Mouse (Mus musculus) erythroblast, embryonic 14.5 days (primary cell): ENCODE results near the gene Cdhr2. TPM values are rescaled to one million over a fixed set of nuclear protein-coding genes. Genes with fewer than 3 reads are reported as not detected.

Experiments used
- H3K27me3 ChIP-seq: 2 replicates; pipeline ENCODE4 v1.6.1; 2012; ENCODE audit warnings: inconsistent platforms; ENCODE audit not compliant: control insufficient read depth
- H3K36me3 ChIP-seq: 2 replicates; pipeline ENCODE4 v1.6.1; 2012; ENCODE audit warnings: mild to moderate bottlenecking, inconsistent platforms; ENCODE audit not compliant: control insufficient read depth
- H3K4me1 ChIP-seq: 2 replicates; pipeline ENCODE4 v1.6.1; 2012; ENCODE audit warnings: inconsistent platforms; ENCODE audit not compliant: control insufficient read depth
- H3K4me3 ChIP-seq: replicated peaks from 2 replicates; pipeline ENCODE3; 2012; ENCODE audit warnings: moderate library complexity, mild to moderate bottlenecking, inconsistent platforms
- H3K9me3 ChIP-seq: 2 replicates; pipeline ENCODE4 v1.6.1; 2012; ENCODE audit warnings: low read length, inconsistent platforms, mixed read lengths; ENCODE audit not compliant: control insufficient read depth
- GATA1 ChIP-seq: IDR thresholded peaks from 2 replicates; pipeline ENCODE4 v1.6.1; 2012; ENCODE audit warnings: low read length, inconsistent platforms, mixed read lengths
- TAL1 ChIP-seq: IDR thresholded peaks from 3 replicates; pipeline ENCODE4 v1.6.1; 2012; ENCODE audit warnings: low read length, inconsistent platforms, mixed read lengths
- polyA plus RNA-seq: library from polyadenylated mRNA; stranded (reverse); fragments of >175 nt; gene quantifications from 2 replicates; pipeline ENCODE4 v1.2.3, GENCODE M21; 2012

Cdhr2 gene
- polyA plus RNA-seq, 1 experiment, result not detected

GRCm38 (mm10) chr13:54710866-54711265, 9.6 kb downstream of the Cdhr2 start:
- TF ChIP-seq TAL1 (no peak), GATA1 (no peak)
- Histone ChIP-seq H3K36me3 (no peaks in the 10 kb centered on the region), H3K9me3 (peaks cover 7% of the 10 kb centered on the region), H3K27me3 (no peaks in the 10 kb centered on the region), H3K4me1 (no peaks in the 10 kb centered on the region), H3K4me3 (no peak overlapping the region)

GRCm38 (mm10) chr13:54714393-54714792, 13.1 kb downstream of the Cdhr2 start:
- H3K27me3 ChIP-seq, result no peaks in the 10 kb centered on the region

GRCm38 (mm10) chr13:54714996-54715395, 13.7 kb downstream of the Cdhr2 start:
- H3K36me3 ChIP-seq, result peaks cover 4% of the 10 kb centered on the region; the same call in 1 of the 2 replicates
- H3K9me3 ChIP-seq, result peaks cover 7% of the 10 kb centered on the region
- no peaks in the 10 kb centered on the region for H3K27me3 ChIP-seq
- H3K4me3 ChIP-seq, result no peak overlapping the region
- TF ChIP-seq TAL1 (no peak), GATA1 (no peak)
- no peaks in the 10 kb centered on the region for H3K4me1 ChIP-seq

More at GRCm38 (mm10) chr13:54714393-54714792, 13.1 kb downstream of the Cdhr2 start:
- Histone ChIP-seq H3K4me3 (no peak overlapping the region), H3K36me3 (peaks cover 4% of the 10 kb centered on the region; the same call in 1 of the 2 replicates), H3K4me1 (no peaks in the 10 kb centered on the region), H3K9me3 (peaks cover 7% of the 10 kb centered on the region)
- TF ChIP-seq GATA1, result no peak
- no peak for TF ChIP-seq TAL1

- no peak overlapping the region for H3K4me3 ChIP-seq
- H3K27me3 ChIP-seq, result no peaks in the 10 kb centered on the region
- no peaks in the 10 kb centered on the region for H3K4me1 ChIP-seq
- H3K36me3 ChIP-seq, result peaks cover 4% of the 10 kb centered on the region; the same call in 1 of the 2 replicates
- no peaks in the 10 kb centered on the region for H3K9me3 ChIP-seq
- no peak for TF ChIP-seq GATA1
- no peak for TF ChIP-seq TAL1
Observed at GRCm38 (mm10) chr13:54716916-54717315, 15.7 kb downstream of the Cdhr2 start.

- TF ChIP-seq GATA1, result no peak
- Histone ChIP-seq H3K4me1 (no peaks in the 10 kb centered on the region), H3K4me3 (no peak overlapping the region), H3K9me3 (peaks cover 11% of the 10 kb centered on the region), H3K27me3 (no peaks in the 10 kb centered on the region), H3K36me3 (peaks cover 7% of the 10 kb centered on the region; the same call in 1 of the 2 replicates)
Observed at GRCm38 (mm10) chr13:54723143-54723542, 21.9 kb downstream of the Cdhr2 start.

- no peak overlapping the region for H3K4me3 ChIP-seq
- no peaks in the 10 kb centered on the region for H3K27me3 ChIP-seq
- peaks cover 11% of the 10 kb centered on the region for H3K9me3 ChIP-seq
- H3K36me3 ChIP-seq, result peaks cover 3% of the 10 kb centered on the region; the same call in 1 of the 2 replicates
- TF ChIP-seq GATA1 (no peak), TAL1 (no peak)
- H3K4me1 ChIP-seq, result no peaks in the 10 kb centered on the region
Observed at GRCm38 (mm10) chr13:54726131-54726530, 24.9 kb downstream of the Cdhr2 start.

GRCm38 (mm10) chr13:54736931-54737330, 35.7 kb downstream of the Cdhr2 start:
- Histone ChIP-seq H3K4me3 (no peak overlapping the region), H3K4me1 (no peaks in the 10 kb centered on the region), H3K36me3 (no peaks in the 10 kb centered on the region; the same call in 1 of the 2 replicates), H3K9me3 (no peaks in the 10 kb centered on the region), H3K27me3 (peaks cover 48% of the 10 kb centered on the region)
- no peak for TF ChIP-seq GATA1
- TF ChIP-seq TAL1, result no peak

- Histone ChIP-seq H3K36me3 (no peaks in the 10 kb centered on the region; the same call in 1 of the 2 replicates), H3K27me3 (peaks cover 48% of the 10 kb centered on the region), H3K4me1 (no peaks in the 10 kb centered on the region), H3K4me3 (peak overlapping the region; percentile 17), H3K9me3 (no peaks in the 10 kb centered on the region)
- TF ChIP-seq GATA1, result no peak
- no peak for TF ChIP-seq TAL1
Observed at GRCm38 (mm10) chr13:54737488-54738212, 36.4 kb downstream of the Cdhr2 start.

GRCm38 (mm10) chr13:54738213-54738601, 36.9 kb downstream of the Cdhr2 start:
- H3K27me3 ChIP-seq, result peaks cover 48% of the 10 kb centered on the region
- TF ChIP-seq TAL1 (no peak), GATA1 (no peak)
- no peaks in the 10 kb centered on the region; the same call in 1 of the 2 replicates for H3K36me3 ChIP-seq
- no peaks in the 10 kb centered on the region for H3K4me1 ChIP-seq
- no peak overlapping the region for H3K4me3 ChIP-seq
- no peaks in the 10 kb centered on the region for H3K9me3 ChIP-seq
